Mouse (Mus musculus) ES-Bruce4 (cell line): ENCODE results near the gene Kir3dl2. TPM values are rescaled to one million over a fixed set of nuclear protein-coding genes. Genes with fewer than 3 reads are reported as not detected.
"Not testable (repeated sequence)": the region's sequence is repeated elsewhere in the genome, so short reads cannot be mapped to it uniquely, and the experiment has no call there.

ENCODE experiments used
- H3K27ac ChIP-seq: 2 replicates; pipeline ENCODE4 v1.5.1; 2012; ENCODE audit warnings: low read length, inconsistent platforms; ENCODE audit not compliant: insufficient read depth
- H3K27me3 ChIP-seq: 2 replicates; pipeline ENCODE4 v1.6.1; 2012; ENCODE audit warnings: mild to moderate bottlenecking, low read length, inconsistent platforms; ENCODE audit not compliant: control insufficient read depth, poor library complexity, insufficient read depth, severe bottlenecking
- H3K36me3 ChIP-seq: 2 replicates; pipeline ENCODE4 v1.6.1; 2012; ENCODE audit warnings: inconsistent platforms, mild to moderate bottlenecking, low read length, moderate library complexity; ENCODE audit not compliant: control insufficient read depth, poor library complexity, insufficient read depth, severe bottlenecking
- H3K4me1 ChIP-seq: one replicate; pipeline ENCODE4 v1.8.1; 2011; ENCODE audit warnings: low read length; ENCODE audit not compliant: control insufficient read depth, insufficient read depth
- H3K4me3 ChIP-seq: 2 replicates; pipeline ENCODE4 v1.5.1; 2011; ENCODE audit warnings: low read depth, mild to moderate bottlenecking, low read length
- H3K9ac ChIP-seq: 2 replicates; pipeline ENCODE4 v1.6.1; 2012; ENCODE audit warnings: low read depth, mild to moderate bottlenecking, inconsistent platforms; ENCODE audit not compliant: poor library complexity, severe bottlenecking
- H3K9me3 ChIP-seq: replicated peaks from 2 replicates; pipeline ENCODE4 v1.6.1; 2012; ENCODE audit warnings: mild to moderate bottlenecking, low read length, inconsistent platforms; ENCODE audit not compliant: control insufficient read depth, poor library complexity, insufficient read depth, severe bottlenecking
- CTCF ChIP-seq: IDR thresholded peaks from one replicate; pipeline ENCODE4 v1.8.1; 2011; ENCODE audit warnings: low read depth, low read length
- EP300 ChIP-seq: IDR thresholded peaks from 2 replicates; pipeline ENCODE4 v1.6.1; 2011; ENCODE audit warnings: low read depth, low read length; ENCODE audit not compliant: insufficient read depth
- POLR2A ChIP-seq: IDR thresholded peaks from one replicate; pipeline ENCODE4 v1.8.1; 2011; ENCODE audit warnings: low read length; ENCODE audit not compliant: insufficient read depth
- polyA plus RNA-seq: library from polyadenylated mRNA; stranded (reverse); fragments of >200 nt; gene quantifications from 2 replicates; pipeline ENCODE4 v1.2.4, GENCODE M21; 2011; ENCODE audit warnings: low read depth; ENCODE audit not compliant: missing spikeins, insufficient read depth, insufficient read length

Kir3dl2 gene
- polyA plus RNA-seq = not detected in 2 replicates

GRCm38 (mm10) chrX:136543956-136544355 lies at the start of gene Kir3dl2:
TSS of gene Kir3dl2 (minus strand) at chrX:136544056.
- not testable (repeated sequence) for H3K4me1 ChIP-seq, H3K9ac ChIP-seq, H3K4me3 ChIP-seq, H3K9me3 ChIP-seq, H3K27ac ChIP-seq, H3K36me3 ChIP-seq, H3K27me3 ChIP-seq

- H3K9me3 ChIP-seq = no peaks in the 10 kb centered on the region
- H3K36me3 ChIP-seq = no peaks in the 10 kb centered on the region
- no peak overlapping the region for H3K4me3 ChIP-seq
- no peaks in the 10 kb centered on the region for H3K27me3 ChIP-seq
- TF ChIP-seq POLR2A = no peak
- no peak for TF ChIP-seq EP300
- TF ChIP-seq CTCF = no peak
- no peaks in the 10 kb centered on the region for H3K4me1 ChIP-seq
- no peak overlapping the region for H3K27ac ChIP-seq
- no peak overlapping the region for H3K9ac ChIP-seq
Measured at GRCm38 (mm10) chrX:136590897-136591257, 47.0 kb upstream of the Kir3dl2 start.

- Histone ChIP-seq H3K4me3 (no peak within 1 kb of the TSS), H3K27me3 (no peaks in the 10 kb centered on the region), H3K9ac (no peak within 1 kb of the TSS), H3K9me3 (no peaks in the 10 kb centered on the region), H3K36me3 (no peaks in the 10 kb centered on the region), H3K4me1 (no peaks in the 10 kb centered on the region), H3K27ac (no peak within 1 kb of the TSS)
- TF ChIP-seq CTCF = no peak
- no peak for TF ChIP-seq POLR2A
- TF ChIP-seq EP300 = no peak
Measured at GRCm38 (mm10) chrX:136590199-136590896, 46.5 kb upstream of the Kir3dl2 start, which contains the start of gene Tceal3. TSS of gene Tceal3 (plus strand) at chrX:136590842.

- H3K4me1 ChIP-seq = no peaks in the 10 kb centered on the region
- H3K36me3 ChIP-seq = no peaks in the 10 kb centered on the region
- no peak overlapping the region for H3K9ac ChIP-seq
- H3K9me3 ChIP-seq = no peaks in the 10 kb centered on the region
- no peak overlapping the region for H3K4me3 ChIP-seq
- H3K27me3 ChIP-seq = no peaks in the 10 kb centered on the region
- H3K27ac ChIP-seq = no peak overlapping the region
- no peak for TF ChIP-seq EP300
- TF ChIP-seq POLR2A = no peak
- no peak for TF ChIP-seq CTCF
Measured at GRCm38 (mm10) chrX:136584617-136585016, 40.8 kb upstream of the Kir3dl2 start.

GRCm38 (mm10) chrX:136569094-136569493 lies 25.2 kb upstream of the Kir3dl2 start:
- H3K9ac ChIP-seq, H3K4me3 ChIP-seq, H3K27ac ChIP-seq, H3K36me3 ChIP-seq, H3K27me3 ChIP-seq, H3K4me1 ChIP-seq, H3K9me3 ChIP-seq: not testable (repeated sequence)

- not testable (repeated sequence) for H3K4me1 ChIP-seq, H3K4me3 ChIP-seq, H3K27me3 ChIP-seq, H3K27ac ChIP-seq, H3K9me3 ChIP-seq, H3K36me3 ChIP-seq, H3K9ac ChIP-seq
Measured at GRCm38 (mm10) chrX:136517699-136518098, 26.2 kb downstream of the Kir3dl2 start, which contains the start of gene Kir3dl1. TSS of gene Kir3dl1 (plus strand) at chrX:136517999.

Other genes with a start within 250 kb of the Kir3dl2 start
- not detected in 2 replicates for gene Kir3dl1, start 26.1 kb downstream of the Kir3dl2 start, polyA plus RNA-seq
- 1.3 TPM in 1 of 2 replicates, not detected in the other for gene Tceal3, start 46.8 kb upstream of the Kir3dl2 start, polyA plus RNA-seq
- 2.4 and 3.1 TPM in 2 replicates for gene Tceal1, start 163.9 kb upstream of the Kir3dl2 start, polyA plus RNA-seq
- gene Morf4l2, start 199.6 kb upstream of the Kir3dl2 start, polyA plus RNA-seq = 791 and 797 TPM in 2 replicates
- not detected in 2 replicates for gene Glra4, start 236.1 kb upstream of the Kir3dl2 start, polyA plus RNA-seq